ENCODE assay signal across 15 mouse cellular contexts in genomic region chr11:61040856-61041652, GRCm38 (mm10). TPM values are rescaled to one million over a fixed set of nuclear protein-coding genes. Genes with fewer than 3 reads are reported as not detected.
DNase-seq lines count a peak whose midpoint lies in the region; ATAC-seq and TF ChIP-seq lines count a peak whose summit lies in the region.
"Had no signal": no experiment of that assay in that cellular context is flagged by ENCODE, and none has a peak within 500 bp of the region (broad histone marks: within the 10 kb centered on the region; RNA-seq: fewer than 3 reads in every experiment).

No protein-coding gene starts in this region.

- dilution Hi-C loops in CH12.LX (cut with MboI; ENCODE audit: extremely low pct_ligation_motif_present, extremely low pct_unique_long_range_greater_than_20kb, low sequenced_read_pairs): no loop called here

- no peak for DNase-seq in frontal cortex, postnatal 10 days (ENCODE audit: low spot score in 2 of 2)
- peak; percentile 54 to 80 for DNase-seq in left cerebral cortex, adult 18-20 months (ENCODE audit: low spot score in 2 of 2)
- no peak for DNase-seq in left cerebral cortex, postnatal 10 days (ENCODE audit: extremely low spot score in 1 of 2, low spot score in 2 of 2)
- no peak for DNase-seq in CH12.LX (ENCODE audit: extremely low read depth)
- DNase-seq in left cerebral cortex, postnatal 14 days (ENCODE audit: low spot score in 2 of 2): peak; percentile 49 to 71
- DNase-seq in kidney, postnatal 4 days: no peak
- DNase-seq: adrenal gland, adult 2 months; heart, adult 18-20 months; heart, postnatal 4 days; kidney, postnatal 36 days; thymus, postnatal 36 days had no signal

- peaks cover 0 to 6% of the 10 kb centered on the region in 2 experiments; a peak in 1 of 4 replicates for H3K4me1 ChIP-seq in CH12.LX (ENCODE audit: control insufficient read depth in 1 of 2, insufficient read depth in 2 of 2)

- no peak for TF ChIP-seq EP300 in CH12.LX (IDR thresholded peaks at IDR 0.05; ENCODE audit: low read length)

- TF ChIP-seq CTCF in CH12.LX (conservative IDR thresholded peaks at IDR 0.05 in 1 of 2, IDR thresholded peaks at IDR 0.05 in 1 of 2; ENCODE audit: low read depth in 2 of 2, low read length in 2 of 2): peak in 1 of 2 experiments; percentile 64; a peak in 3 of 4 replicates

- no peak for TF ChIP-seq POLR2A in CH12.LX (IDR thresholded peaks at IDR 0.05; ENCODE audit: low read depth, low read length)

- H3K27ac ChIP-seq in CH12.LX (ENCODE audit: insufficient read depth, low read depth): no peak overlapping the region
- H3K27ac ChIP-seq: limb, embryonic 13.5 days; lung, embryonic 15.5 days had no signal

- no peaks in the 10 kb centered on the region for H3K27me3 ChIP-seq in CH12.LX (replicated peaks)
- H3K27me3 ChIP-seq: limb, embryonic 13.5 days; lung, embryonic 15.5 days had no signal

- no peaks in the 10 kb centered on the region for H3K36me3 ChIP-seq in CH12.LX (replicated peaks in 1 of 2; ENCODE audit: control insufficient read depth in 1 of 2, insufficient read depth in 1 of 2, low read length in 1 of 2)
- H3K36me3 ChIP-seq: limb, embryonic 13.5 days; lung, embryonic 15.5 days had no signal

- H3K4me2 ChIP-seq in CH12.LX (ENCODE audit: insufficient read depth, low read depth, poor library complexity, severe bottlenecking): no peak overlapping the region
- H3K4me2 ChIP-seq: limb, embryonic 13.5 days; lung, embryonic 15.5 days had no signal

- ATAC-seq in frontal cortex, adult (ENCODE audit: low TSS enrichment): peak; percentile 97
- no peak for ATAC-seq in megakaryocyte, adult 5-6 weeks (ENCODE audit: poor library complexity, severe bottlenecking)

- no peaks in the 10 kb centered on the region for H3K9me3 ChIP-seq in CH12.LX (replicated peaks; ENCODE audit: low read length)
- H3K9me3 ChIP-seq: lung, embryonic 15.5 days had no signal

- no peak overlapping the region for H3K4me3 ChIP-seq in CH12.LX (replicated peaks in 1 of 3; ENCODE audit: low read depth in 2 of 3, low read length in 2 of 3, poor library complexity in 1 of 3)
- H3K4me3 ChIP-seq: limb, embryonic 13.5 days; lung, embryonic 15.5 days had no signal

- H3K9ac ChIP-seq in CH12.LX (ENCODE audit: insufficient read depth, low read depth): no peak overlapping the region
- H3K9ac ChIP-seq: limb, embryonic 13.5 days; lung, embryonic 15.5 days had no signal

- in situ Hi-C loops in CH12.LX (cut with MboI; ENCODE audit: low pct_ligation_motif_present, low pct_unique_long_range_greater_than_20kb, low sequenced_read_pairs): loop anchor here (10.0 kb wide), 2 partner anchors 106 to 136 kb away; partner anchors contain the start of gene Map2k3

- peak; percentile 45 for TF ChIP-seq RAD21 in CH12.LX (IDR thresholded peaks at IDR 0.05; ENCODE audit: low read depth, low read length)

- no peaks in the 10 kb centered on the region for H3K79me2 ChIP-seq in CH12.LX (replicated peaks; ENCODE audit: control insufficient read depth, extremely low read depth, insufficient read depth, poor library complexity, severe bottlenecking)

- intact Hi-C loops in left cerebral cortex, postnatal 10 days (cut with DNase I): no loop called here
- intact Hi-C loops in left cerebral cortex, postnatal 14 days (cut with DNase I): loop anchor here (5.0 kb wide), 1 partner anchor 89 kb away; no protein-coding TSS in a partner anchor

TF ChIP-seq in CH12.LX, 34 proteins besides CTCF, POLR2A, EP300 and RAD21:
- TF ChIP-seq ELF1 (IDR thresholded peaks at IDR 0.05; ENCODE audit: low read depth, low read length): no peak
- TF ChIP-seq NRF1 (IDR thresholded peaks at IDR 0.05; ENCODE audit: low read depth, low read length): no peak
- TF ChIP-seq ZC3H11A (IDR thresholded peaks at IDR 0.05; ENCODE audit: low read depth, low read length): 0 out of 2 replicates have a peak, but pooled peaks have one; percentile 7
- peak; percentile 26; the same call in 1 of the 2 replicates for TF ChIP-seq MAX (IDR thresholded peaks at IDR 0.05; ENCODE audit: low read length)
- TF ChIP-seq SMC3 (IDR thresholded peaks at IDR 0.05; ENCODE audit: low read depth, low read length): peak; percentile 73

RNA-seq across cellular contexts. Expression of gene Kcnj12, which starts 18.7 kb away (rescaled TPM):
- 10 to 100 TPM; 18.9 to 19.0 TPM for total RNA-seq in left cerebral cortex, adult 18-20 months (2021)
- total RNA-seq in left cerebral cortex, postnatal 10 days (2021): 1 to 10 TPM; 8.2 to 8.3 TPM
- total RNA-seq in CH12.LX (2012; rRNA removed) (not detected in 2 replicates), CH12.LX (2014; rRNA removed) (not detected in 2 replicates)
- not detected in 2 replicates for polyA plus RNA-seq in CH12.LX (2012; ENCODE audit: insufficient read length, low read depth)
- 10 to 100 TPM; 12.9 to 13.5 TPM for total RNA-seq in left cerebral cortex, postnatal 14 days (2021)
- total RNA-seq in megakaryocyte, adult 5-6 weeks (2015): not detected in 2 replicates
- not detected in 2 replicates for total RNA-seq in megakaryocyte, adult 5-6 weeks (2017)

Comparison
In these comparisons a context has a peak if more than half of its experiments do, and no peak if none do; other contexts are left out.
1. DNase-seq: peak in left cerebral cortex, adult 18-20 months (2 of 2) and left cerebral cortex, postnatal 14 days (2 of 2); none in frontal cortex, postnatal 10 days (0 of 2), left cerebral cortex, postnatal 10 days (0 of 2), CH12.LX (single experiment) and kidney, postnatal 4 days (0 of 2).
2. RNA of gene Kcnj12, which starts 18.7 kb away (total RNA-seq): 18.9 to 19.0 TPM in left cerebral cortex, adult 18-20 months, 12.9 to 13.5 TPM in left cerebral cortex, postnatal 14 days and 8.2 to 8.3 TPM in left cerebral cortex, postnatal 10 days; not detected in CH12.LX and not detected in megakaryocyte, adult 5-6 weeks; every median in the first group is over 4 times any median in the second.